ENCODE assay signal across 22 mouse cellular contexts in genomic region chr5:24913656-24914055, GRCm38 (mm10).
DNase-seq lines count a peak whose midpoint lies in the region; ATAC-seq lines count a peak whose summit lies in the region.
"Had no signal": no experiment of that assay in that cellular context is flagged by ENCODE, and none has a peak within 500 bp of the region (broad histone marks: within the 10 kb centered on the region; RNA-seq: fewer than 3 reads in every experiment).

No protein-coding gene starts in this region.

- DNase-seq in frontal cortex, postnatal 25 days (ENCODE audit: low spot score in 2 of 2), result no peak
- peak; percentile 28 for DNase-seq in layer of hippocampus, adult 9-11 months
- DNase-seq in layer of hippocampus, adult 11-12 months (ENCODE audit: low spot score), result no peak
- peak; percentile 36 to 62 for DNase-seq in left cerebral cortex, postnatal 25 days (ENCODE audit: low spot score in 2 of 2)
- DNase-seq in left cerebral cortex, adult 8-10 months (ENCODE audit: low spot score in 2 of 2), result no peak
- DNase-seq in right cerebral cortex, adult 18-20 months, result peak; percentile 39
- DNase-seq in right cerebral cortex, postnatal 36 days (ENCODE audit: low spot score in 2 of 2), result no peak
- DNase-seq: adrenal gland, adult 8-10 months; adrenal gland, postnatal 14 days; B cell, adult 2 months; cerebellum, adult 11 months; cerebellum, adult 18-20 months; cerebellum, adult 8-10 months; cerebellum, adult 9-11 months; cerebellum, postnatal 14 days; cerebellum, postnatal 36 days; embryo, embryonic 11 days had no signal

- peak; percentile 63 for ATAC-seq in frontal cortex, adult (ENCODE audit: low TSS enrichment)
- ATAC-seq: activated CD4-positive, CD25-positive, alpha-beta regulatory T cell, adult 4 months; CD4-positive, CD25-positive, alpha-beta regulatory T cell, adult 4 months; forebrain, embryonic 14.5 days; Patski had no signal

- intact Hi-C loops in left cerebral cortex, postnatal 25 days (cut with DNase I), result no loop called here

Comparison
In these comparisons a context has a peak if more than half of its experiments do, and no peak if none do; other contexts are left out.
1. DNase-seq: peak in layer of hippocampus, adult 9-11 months (single experiment), left cerebral cortex, postnatal 25 days (2 of 2) and right cerebral cortex, adult 18-20 months (single experiment); none in frontal cortex, postnatal 25 days (0 of 2), layer of hippocampus, adult 11-12 months (single experiment), left cerebral cortex, adult 8-10 months (0 of 2) and right cerebral cortex, postnatal 36 days (0 of 2).